Comparison of ENCODE assay signal across 9 mouse cellular contexts in genomic region chr11:50457111-50457911, GRCm38 (mm10). TPM values are rescaled to one million over a fixed set of nuclear protein-coding genes. Genes with fewer than 3 reads are reported as not detected.
DNase-seq lines count a peak whose midpoint lies in the region; ATAC-seq and TF ChIP-seq lines count a peak whose summit lies in the region.
"Had no signal": no experiment of that assay in that cellular context is flagged by ENCODE, and none has a peak within 500 bp of the region (broad histone marks: within the 10 kb centered on the region; RNA-seq: fewer than 3 reads in every experiment).

No protein-coding gene starts in this region.

- H3K9ac ChIP-seq in heart, embryonic 14.5 days (ENCODE audit: low read length), result peak overlapping the region; percentile 18; the same call in 1 of the 2 replicates
- 0 out of 2 replicates have a peak overlapping the region, but pooled peaks have one; percentile 2 for H3K9ac ChIP-seq in kidney, embryonic 16.5 days (replicated peaks; ENCODE audit: low read length)
- no peak overlapping the region for H3K9ac ChIP-seq in midbrain, embryonic 13.5 days (replicated peaks)

- peak overlapping the region; percentile 62 for H3K4me2 ChIP-seq in heart, embryonic 14.5 days (ENCODE audit: low read length)
- H3K4me2 ChIP-seq in kidney, embryonic 16.5 days (replicated peaks; ENCODE audit: low read depth, low read length), result peak overlapping the region; percentile 31
- H3K4me2 ChIP-seq in midbrain, embryonic 13.5 days (replicated peaks), result peak overlapping the region; percentile 46

- H3K36me3 ChIP-seq in heart, embryonic 14.5 days (ENCODE audit: control insufficient read depth, insufficient read depth, low read length), result no peaks in the 10 kb centered on the region
- no peaks in the 10 kb centered on the region for H3K36me3 ChIP-seq in kidney, embryonic 16.5 days (ENCODE audit: insufficient read depth, low read length)
- H3K36me3 ChIP-seq in midbrain, embryonic 13.5 days, result no peaks in the 10 kb centered on the region
- H3K36me3 ChIP-seq: G1E had no signal

- H3K27me3 ChIP-seq in heart, embryonic 14.5 days (ENCODE audit: control insufficient read depth, insufficient read depth, low read length), result no peaks in the 10 kb centered on the region
- peaks cover 10% of the 10 kb centered on the region; the same call in 1 of the 2 replicates for H3K27me3 ChIP-seq in kidney, embryonic 16.5 days (ENCODE audit: insufficient read depth, low read length)
- no peaks in the 10 kb centered on the region for H3K27me3 ChIP-seq in midbrain, embryonic 13.5 days

- peak in 1 of 2 experiments; percentile 48 for DNase-seq in layer of hippocampus, adult 2 months (ENCODE audit: low spot score in 2 of 2)
- DNase-seq in layer of hippocampus, postnatal 10 days (ENCODE audit: low spot score in 2 of 2), result no peak
- DNase-seq in embryo, embryonic 10.5 days (ENCODE audit: low spot score), result peak; percentile 42
- DNase-seq in natural killer cell, adult 2 months (ENCODE audit: low spot score in 2 of 2), result no peak

- peak overlapping the region; percentile 46 for H3K27ac ChIP-seq in layer of hippocampus, adult 2 months
- H3K27ac ChIP-seq in heart, embryonic 14.5 days (replicated peaks in 1 of 2; ENCODE audit: control insufficient read depth in 1 of 2, insufficient read depth in 1 of 2, low read depth in 2 of 2, low read length in 2 of 2), result peak overlapping the region in 1 of 2 experiments; percentile 35; a peak in 2 of 4 replicates
- H3K27ac ChIP-seq in kidney, embryonic 16.5 days (ENCODE audit: low read length), result no peak overlapping the region
- H3K27ac ChIP-seq in midbrain, embryonic 13.5 days, result no peak overlapping the region; the same call in 1 of the 2 replicates

- H3K4me1 ChIP-seq in heart, embryonic 14.5 days (ENCODE audit: control insufficient read depth in 2 of 2, insufficient read depth in 2 of 2, low read length in 2 of 2), result peaks cover 11 to 13% of the 10 kb centered on the region in 2 experiments
- H3K4me1 ChIP-seq in kidney, embryonic 16.5 days (ENCODE audit: insufficient read depth, low read length), result peaks cover 13% of the 10 kb centered on the region
- peaks cover 22% of the 10 kb centered on the region for H3K4me1 ChIP-seq in midbrain, embryonic 13.5 days (replicated peaks)

- peak; percentile 31 for ATAC-seq in heart, embryonic 14.5 days (ENCODE audit: insufficient number of reproducible peaks, insufficient read depth, low FRiP score, low read depth)
- no peak for ATAC-seq in kidney, embryonic 16.5 days (ENCODE audit: low FRiP score, low TSS enrichment)
- ATAC-seq in midbrain, embryonic 13.5 days, result peak; percentile 73
- no peak for ATAC-seq in megakaryocyte, adult 5-6 weeks (ENCODE audit: poor library complexity, severe bottlenecking)

- H3K4me3 ChIP-seq in layer of hippocampus, adult 2 months, result peak overlapping the region; percentile 34
- H3K4me3 ChIP-seq in heart, embryonic 14.5 days (ENCODE audit: control insufficient read depth in 1 of 2, insufficient read depth in 1 of 2, low read depth in 1 of 2, low read length in 2 of 2), result peak overlapping the region; percentile 2 to 15
- 0 out of 2 replicates have a peak overlapping the region, but pooled peaks have one; percentile 7 for H3K4me3 ChIP-seq in kidney, embryonic 16.5 days (ENCODE audit: low read length)
- peak overlapping the region; percentile 13 for H3K4me3 ChIP-seq in midbrain, embryonic 13.5 days (replicated peaks)

- WGBS in heart, embryonic 14.5 days, result 5% methylated on average over 26 of the region's 26 CpGs
- WGBS in kidney, embryonic 16.5 days, result 6% methylated on average over 26 of the region's 26 CpGs
- 2% methylated on average over 26 of the region's 26 CpGs for WGBS in midbrain, embryonic 13.5 days

- TF ChIP-seq CTCF in layer of hippocampus, adult 2 months (conservative IDR thresholded peaks at IDR 0.05), result no peak

- H3K9me3 ChIP-seq in heart, embryonic 14.5 days (ENCODE audit: control insufficient read depth, low read length), result no peaks in the 10 kb centered on the region
- H3K9me3 ChIP-seq in kidney, embryonic 16.5 days (ENCODE audit: low read length), result no peaks in the 10 kb centered on the region
- H3K9me3 ChIP-seq in midbrain, embryonic 13.5 days, result no peaks in the 10 kb centered on the region
- H3K9me3 ChIP-seq: G1E had no signal

RNA-seq across cellular contexts. Expression of gene Rufy1, which starts 26.4 kb away (rescaled TPM):
- 10 to 100 TPM; 29.2 to 29.6 TPM for total RNA-seq in layer of hippocampus, adult 2 months (2021)
- 10 to 100 TPM; 21.8 to 23.6 TPM for total RNA-seq in layer of hippocampus, postnatal 10 days (2021)
- 27.1 and 28.6 TPM in 2 replicates for polyA plus RNA-seq in heart, embryonic 14.5 days (2014; fragmentation: Nextera tagmentation; extraction: Ambion mirVana)
- 27.4 and 27.5 TPM in 2 replicates for polyA plus RNA-seq in kidney, embryonic 16.5 days (2015; fragmentation: Nextera tagmentation; extraction: Ambion mirVana)
- polyA plus RNA-seq in midbrain, embryonic 13.5 days (2015; fragmentation: Nextera tagmentation; extraction: Ambion mirVana), result 25.0 and 27.4 TPM in 2 replicates
- total RNA-seq in megakaryocyte, adult 5-6 weeks (2015), result 51.2 and 53.0 TPM in 2 replicates
- 81.6 and 82.2 TPM in 2 replicates for total RNA-seq in megakaryocyte, adult 5-6 weeks (2017)

Comparison
In these comparisons a context has a peak if more than half of its experiments do, and no peak if none do; other contexts are left out.
1. ATAC-seq: peak in heart, embryonic 14.5 days (single experiment) and midbrain, embryonic 13.5 days (single experiment); none in kidney, embryonic 16.5 days (single experiment) and megakaryocyte, adult 5-6 weeks (single experiment).
2. Peak in every context shown above with its lines, with median percentiles within 50 percentile points of each other: H3K4me3 ChIP-seq and H3K4me2 ChIP-seq.